Mouse (Mus musculus) gastrocnemius, postnatal 25 days (tissue): ENCODE results near the gene Lrrc75b. TPM values are rescaled to one million over a fixed set of nuclear protein-coding genes. Genes with fewer than 3 reads are reported as not detected.
A peak's percentile ranks its signal among the peaks of the same experiment; 100 is the strongest.

ENCODE experiments used
- DNase-seq: peaks from one replicate; pipeline ENCODE4 v3.0.0; 2022
- long read RNA-seq, 2 experiments: library from polyadenylated mRNA; stranded (forward); transcript quantifications; one replicate each; pipeline ENCODE4 v2.0.0; 2021
- total RNA-seq, 2 experiments: library from RNA; stranded (reverse); gene quantifications; 1 replicate in 1 of 2; 2 replicates in 1 of 2; pipeline ENCODE4 v1.2.3; 2021

Lrrc75b gene
- total RNA-seq, result under 1 TPM; 0.26 to 0.38 TPM
- long read RNA-seq, experiment 1, full-length matches to known transcripts, result 1 of 1 reads
- long read RNA-seq, experiment 1, partial matches to known transcripts, result 0 of 1 reads
- long read RNA-seq, experiment 1, other reads (novel, unspliced or antisense), result 0 of 1 reads
- long read RNA-seq, experiment 2, result 0 reads

- DNase-seq, result peak; percentile 65
Observed at GRCm38 (mm10) chr10:75559676-75560548, at the start of gene Lrrc75b. Gene Lrrc75b (minus strand): TSS chr10:75560330.

GRCm38 (mm10) chr10:75608975-75609374 is 48.8 kb upstream of the Lrrc75b start:
- no peak for DNase-seq

DNA sequence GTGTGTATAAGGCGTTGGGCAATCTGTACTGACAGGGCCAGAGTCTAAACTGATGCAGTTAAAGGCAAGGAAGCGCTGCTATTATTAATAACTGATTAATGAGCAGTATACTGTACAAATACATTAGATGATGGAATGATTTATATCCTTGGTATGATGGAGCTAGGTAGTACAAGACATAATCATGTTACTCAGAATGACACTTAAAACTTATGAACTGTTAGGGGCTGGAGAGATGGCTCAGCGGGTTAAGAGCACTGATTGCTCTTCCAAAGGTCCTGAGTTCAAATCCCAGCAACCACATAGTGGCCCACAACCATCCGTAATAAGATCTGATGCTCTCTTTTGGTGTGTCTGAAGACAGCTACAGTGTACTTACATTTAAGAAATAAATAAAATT is 47.1 kb upstream of the Lrrc75b start:
- DNase-seq, result no peak

- no peak for DNase-seq
Observed at GRCm38 (mm10) chr10:75605162-75605846, 45.2 kb upstream of the Lrrc75b start.

DNA sequence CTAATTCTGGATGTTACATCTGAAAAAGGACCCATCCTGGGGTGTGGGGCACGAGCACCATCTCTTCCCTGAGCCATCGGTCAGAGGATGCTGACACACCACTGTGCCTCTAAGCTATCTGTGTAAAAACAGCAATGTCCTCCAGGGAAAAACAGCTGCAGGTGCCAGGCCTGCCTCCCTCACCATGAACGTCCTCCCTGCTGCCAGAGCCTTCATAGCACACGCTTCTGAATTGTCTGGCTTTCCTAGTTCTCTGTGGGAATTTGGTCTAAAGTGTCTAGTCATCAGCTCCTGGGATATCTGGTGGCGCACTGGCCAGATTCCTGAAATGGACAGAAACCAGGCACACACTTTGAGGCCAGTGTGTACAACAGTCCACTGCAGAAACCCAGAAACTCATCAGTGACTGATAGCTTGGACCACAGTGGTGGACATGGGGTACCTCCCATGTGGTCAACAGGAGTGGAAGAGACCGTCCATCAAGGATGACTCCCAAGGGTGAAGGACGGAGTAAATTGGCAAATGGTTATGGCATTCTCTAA is 40.1 kb upstream of the Lrrc75b start:
- no peak for DNase-seq

GRCm38 (mm10) chr10:75595981-75596380 is 35.9 kb upstream of the Lrrc75b start:
- DNase-seq, result no peak

DNA sequence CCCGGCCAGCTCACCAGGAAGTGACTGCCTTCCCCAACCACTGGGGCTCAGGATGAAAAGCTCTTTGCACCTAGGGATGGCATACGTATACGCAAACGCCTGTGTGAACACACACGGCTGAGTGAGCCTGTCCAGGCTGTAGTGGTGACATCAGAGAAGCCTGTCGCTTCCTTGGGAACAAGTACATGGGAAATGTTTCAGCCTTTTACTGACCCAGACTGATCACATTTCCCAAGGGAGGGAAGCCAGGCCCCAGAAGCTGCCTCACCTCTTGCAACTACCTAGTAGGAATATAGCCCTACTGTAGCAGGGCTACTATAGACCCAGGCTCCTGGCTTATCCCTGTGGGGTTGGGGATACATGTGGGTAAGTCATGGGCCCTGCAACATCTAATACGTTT is 32.5 kb upstream of the Lrrc75b start:
- no peak for DNase-seq

DNA sequence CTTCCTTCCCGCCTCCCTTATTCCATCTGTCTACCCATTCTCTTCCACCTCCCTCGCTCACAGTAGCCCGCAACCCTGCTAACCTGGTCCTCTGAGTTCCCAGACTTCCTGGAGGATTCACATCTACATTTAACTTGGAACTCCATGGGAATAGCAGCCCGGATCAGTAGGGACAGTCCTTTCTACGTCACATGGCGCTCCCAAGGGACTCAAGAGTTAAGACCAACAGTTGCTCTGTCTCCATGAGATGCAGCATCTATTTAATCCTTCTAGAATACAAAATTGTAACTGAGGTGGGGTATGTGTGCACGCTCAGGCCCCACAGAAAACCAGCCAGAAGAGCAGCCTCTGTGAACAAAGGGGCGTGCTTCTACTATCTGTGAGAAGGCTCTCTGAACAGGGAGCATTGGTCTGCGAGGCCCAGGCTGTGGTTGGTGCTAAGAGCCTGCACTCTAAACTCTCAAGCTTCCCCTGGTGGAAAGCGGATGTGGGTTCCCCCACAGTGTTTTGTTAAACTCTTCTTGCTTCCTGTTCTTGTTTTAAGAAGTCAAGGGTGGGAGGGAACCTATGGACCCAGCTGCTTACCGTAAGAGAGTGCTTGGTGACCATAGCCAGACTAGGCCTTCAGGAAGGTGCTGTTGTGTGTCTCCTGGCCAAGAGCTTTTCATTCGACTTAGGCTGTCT is 31.2 kb upstream of the Lrrc75b start:
- DNase-seq, result peak; percentile 49

DNA sequence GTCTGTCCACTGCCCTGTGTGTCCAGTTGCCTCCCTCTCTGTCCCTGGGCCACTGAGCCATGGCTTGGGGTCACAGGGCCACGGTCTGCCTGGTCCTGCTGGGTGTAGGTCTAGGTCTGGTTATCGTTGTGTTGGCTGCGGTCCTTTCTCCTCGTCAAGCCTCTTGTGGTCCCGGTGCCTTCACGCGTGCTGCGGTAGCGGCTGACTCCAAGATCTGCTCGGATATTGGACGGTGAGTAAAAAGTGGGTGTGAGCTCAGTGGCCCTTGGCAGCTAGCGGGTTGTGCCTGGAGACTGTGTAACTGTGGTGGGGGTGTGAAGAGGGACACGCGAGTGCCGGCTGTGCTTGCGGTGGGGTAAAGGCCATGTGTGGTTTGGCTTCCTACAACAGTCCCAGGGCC is 29.5 kb upstream of the Lrrc75b start:
- no peak for DNase-seq

- peak; percentile 58 for DNase-seq
Observed at GRCm38 (mm10) chr10:75589129-75589528, 29.0 kb upstream of the Lrrc75b start, which contains the start of gene Ggt5. Gene Ggt5 (plus strand): TSS chr10:75589340.

- DNase-seq, result peak; percentile 77
Observed at GRCm38 (mm10) chr10:75588336-75588735, 28.2 kb upstream of the Lrrc75b start.

DNA sequence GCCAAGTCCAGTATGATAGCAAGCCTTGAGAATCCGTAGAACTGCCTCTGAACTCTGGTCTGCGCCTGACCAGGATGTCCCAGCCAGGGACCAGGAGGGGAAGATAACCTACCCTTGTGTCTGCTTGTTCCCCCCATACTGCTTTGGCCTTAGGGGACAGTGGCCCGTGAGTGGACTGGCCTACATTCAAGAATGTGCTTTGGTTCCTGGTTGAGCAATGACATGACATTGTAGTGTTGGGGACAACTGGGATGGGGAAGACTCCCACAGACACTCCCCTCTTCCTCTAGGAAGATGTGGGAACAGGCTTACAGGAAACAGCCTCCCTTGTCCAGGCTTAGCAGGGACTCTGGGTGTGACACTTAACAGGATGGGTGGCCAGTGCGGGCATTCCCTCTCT is 27.7 kb upstream of the Lrrc75b start:
- no peak for DNase-seq

- no peak for DNase-seq
Observed at GRCm38 (mm10) chr10:75586553-75586879, 26.4 kb upstream of the Lrrc75b start.

GRCm38 (mm10) chr10:75585876-75586552 is 25.9 kb upstream of the Lrrc75b start:
- DNase-seq, result peak; percentile 70

DNA sequence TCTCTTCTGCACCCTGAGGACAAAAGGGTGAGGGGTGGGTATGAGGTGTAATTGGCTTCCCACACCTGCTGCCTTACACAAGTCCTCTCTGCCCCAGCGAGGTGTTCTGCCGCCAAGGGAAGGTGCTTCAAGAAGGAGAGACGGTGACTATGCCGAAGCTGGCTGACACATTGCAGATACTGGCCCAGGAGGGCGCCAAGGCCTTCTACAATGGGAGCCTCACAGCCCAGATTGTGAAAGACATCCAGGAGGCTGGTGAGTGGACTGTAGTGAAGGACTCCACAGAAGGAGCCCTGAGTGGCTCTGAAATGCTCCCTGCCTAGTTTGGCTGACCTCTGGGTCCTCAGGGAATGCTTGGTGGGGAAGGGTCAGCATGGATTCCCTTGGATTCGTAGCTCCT is 19.0 kb upstream of the Lrrc75b start:
- DNase-seq, result no peak

DNA sequence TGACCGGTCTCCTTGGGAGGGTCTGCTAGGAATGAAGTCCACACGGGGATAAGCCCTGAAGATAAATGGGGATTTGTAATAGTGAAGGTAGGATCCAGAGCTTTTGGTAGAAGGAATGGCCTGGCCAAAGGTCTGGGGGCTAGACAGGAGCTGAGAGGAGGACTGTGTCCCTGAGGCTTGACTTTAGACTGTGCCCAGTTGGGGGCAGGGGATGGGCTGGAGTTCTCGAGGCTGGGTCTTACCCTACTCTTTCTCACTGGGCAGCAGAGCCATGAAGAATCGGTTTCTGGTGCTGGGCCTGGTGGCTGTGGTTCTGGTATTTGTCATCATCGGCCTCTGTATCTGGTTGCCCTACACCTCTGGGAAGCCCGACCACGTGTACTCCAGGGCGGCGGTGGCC is 13.8 kb upstream of the Lrrc75b start:
- DNase-seq, result no peak

- DNase-seq, result no peak
Observed at GRCm38 (mm10) chr10:75573181-75573580, 13.1 kb upstream of the Lrrc75b start.

- DNase-seq, result no peak
Observed at GRCm38 (mm10) chr10:75571937-75572336, 11.8 kb upstream of the Lrrc75b start.

GRCm38 (mm10) chr10:75570981-75571657 is 11.0 kb upstream of the Lrrc75b start:
- no peak for DNase-seq

GRCm38 (mm10) chr10:75568851-75569250 is 8.7 kb upstream of the Lrrc75b start:
- DNase-seq, result no peak

DNA sequence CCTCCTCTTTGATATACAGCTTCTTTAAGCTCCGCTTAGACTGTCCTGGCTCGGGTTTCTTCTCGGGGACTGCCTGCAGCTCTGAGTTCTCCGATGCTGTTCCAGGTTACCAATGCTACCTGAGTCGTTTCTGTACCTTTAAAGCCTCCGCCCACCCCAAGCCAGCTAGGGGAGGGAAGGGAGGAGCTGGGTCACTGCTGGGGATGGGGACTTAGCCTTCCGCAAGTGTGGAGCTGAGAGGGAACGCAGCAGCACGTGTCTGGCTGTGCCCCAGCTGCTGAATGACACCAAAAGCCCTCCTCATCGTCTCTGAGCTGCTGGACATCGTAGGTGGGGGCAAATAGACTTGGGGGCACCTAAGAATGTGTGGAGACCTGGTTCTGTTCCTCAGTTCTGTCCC is 8.3 kb upstream of the Lrrc75b start:
- no peak for DNase-seq
